Mouse (Mus musculus): Measurements from ENCODE around the gene Syt7. TPM values are rescaled to one million over a fixed set of nuclear protein-coding genes. Genes with fewer than 3 reads are reported as not detected.

The Syt7 gene
- polyA plus RNA-seq, 1 experiment from 2014 or later: 2.1 TPM

DNA sequence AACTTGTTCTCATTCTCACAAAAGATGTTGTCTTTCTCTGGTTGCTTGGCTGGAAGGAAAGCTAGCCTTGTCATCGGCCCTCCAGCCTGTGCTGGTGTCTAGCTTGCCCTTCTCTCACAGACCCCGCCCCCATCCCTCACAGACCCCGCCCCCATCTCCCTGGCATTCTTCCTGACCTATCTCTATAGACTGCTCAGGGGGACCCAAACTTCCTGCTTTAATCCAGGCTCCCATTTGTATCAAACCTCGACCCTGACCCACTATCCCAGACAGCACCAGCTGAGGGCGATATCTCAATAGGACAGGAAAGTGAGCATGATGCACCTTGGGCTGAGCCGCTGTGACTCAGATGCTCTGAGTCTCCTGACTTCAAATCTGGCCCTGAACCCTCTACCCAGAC is 84.9 kb downstream of the Syt7 start:
- Histone ChIP-seq H3K27ac (no peak overlapping the region), H3K36me3 (no peaks in the 10 kb centered on the region), H3K9ac (no peak overlapping the region), H3K4me2 (no peak overlapping the region), H3K27me3 (no peaks in the 10 kb centered on the region), H3K4me3 (no peak overlapping the region), H3K4me1 (0 out of 2 replicates have a peak, but pooled peaks cover 7% of the 10 kb centered on the region), H3K9me3 (no peaks in the 10 kb centered on the region)
- no peak for ATAC-seq (ENCODE audit: borderline replicate concordance, extremely low read depth, low FRiP score, low TSS enrichment)
- WGBS: 19% methylated on average over 6 of the region's 6 CpGs

- no peak overlapping the region for H3K4me3 ChIP-seq
- H3K9me3 ChIP-seq: no peaks in the 10 kb centered on the region
- no peak overlapping the region for H3K9ac ChIP-seq
- H3K36me3 ChIP-seq: no peaks in the 10 kb centered on the region
- H3K4me2 ChIP-seq: no peak overlapping the region
- no peaks in the 10 kb centered on the region for H3K27me3 ChIP-seq
- ATAC-seq (ENCODE audit: borderline replicate concordance, extremely low read depth, low FRiP score, low TSS enrichment): no peak
- no peak overlapping the region for H3K27ac ChIP-seq
- 41% methylated on average over 4 of the region's 4 CpGs for WGBS
- H3K4me1 ChIP-seq: 0 out of 2 replicates have a peak, but pooled peaks cover 5% of the 10 kb centered on the region
Observed at GRCm38 (mm10) chr19:10479541-10479940, 90.7 kb downstream of the Syt7 start.

GRCm38 (mm10) chr19:10482703-10483102 is 93.8 kb downstream of the Syt7 start, which contains the start of gene Ppp1r32:
Gene Ppp1r32, minus strand, starts transcription at chr19:10482928.
- H3K36me3 ChIP-seq: no peaks in the 10 kb centered on the region
- H3K4me2 ChIP-seq: no peak within 1 kb of the TSS
- no peak within 1 kb of the TSS for H3K9ac ChIP-seq
- 28% methylated on average over 6 of the region's 6 CpGs for WGBS
- H3K4me1 ChIP-seq: 0 out of 2 replicates have a peak, but pooled peaks cover 5% of the 10 kb centered on the region
- peak; percentile 60; the same call in 1 of the 2 replicates for ATAC-seq (ENCODE audit: borderline replicate concordance, extremely low read depth, low FRiP score, low TSS enrichment)
- no peaks in the 10 kb centered on the region for H3K27me3 ChIP-seq
- no peak within 1 kb of the TSS for H3K4me3 ChIP-seq
- no peaks in the 10 kb centered on the region for H3K9me3 ChIP-seq
- H3K27ac ChIP-seq: no peak within 1 kb of the TSS

GRCm38 (mm10) chr19:10486264-10486738 is 97.4 kb downstream of the Syt7 start:
- Histone ChIP-seq H3K4me3 (no peak overlapping the region), H3K27ac (no peak overlapping the region), H3K4me1 (0 out of 2 replicates have a peak, but pooled peaks cover 5% of the 10 kb centered on the region), H3K4me2 (no peak overlapping the region), H3K9me3 (no peaks in the 10 kb centered on the region), H3K36me3 (no peaks in the 10 kb centered on the region), H3K27me3 (no peaks in the 10 kb centered on the region), H3K9ac (no peak overlapping the region)
- ATAC-seq (ENCODE audit: borderline replicate concordance, extremely low read depth, low FRiP score, low TSS enrichment): peak; percentile 61; the same call in 1 of the 2 replicates
- 18% methylated on average over 9 of the region's 9 CpGs for WGBS

- H3K27ac ChIP-seq: no peak overlapping the region
- no peaks in the 10 kb centered on the region for H3K9me3 ChIP-seq
- H3K27me3 ChIP-seq: no peaks in the 10 kb centered on the region
- H3K36me3 ChIP-seq: 0 out of 2 replicates have a peak, but pooled peaks cover 11% of the 10 kb centered on the region
- 79% methylated on average over 1 of the region's 1 CpGs for WGBS
- 0 out of 2 replicates have a peak, but pooled peaks cover 3% of the 10 kb centered on the region for H3K4me1 ChIP-seq
- H3K4me2 ChIP-seq: no peak overlapping the region
- no peak overlapping the region for H3K4me3 ChIP-seq
- no peak overlapping the region for H3K9ac ChIP-seq
- ATAC-seq (ENCODE audit: borderline replicate concordance, extremely low read depth, low FRiP score, low TSS enrichment): no peak
Observed at GRCm38 (mm10) chr19:10495670-10496069, 106.8 kb downstream of the Syt7 start.

- Histone ChIP-seq H3K36me3 (peaks cover 20% of the 10 kb centered on the region), H3K9me3 (no peaks in the 10 kb centered on the region), H3K4me3 (no peak overlapping the region), H3K4me2 (no peak overlapping the region), H3K27ac (no peak overlapping the region), H3K4me1 (0 out of 2 replicates have a peak, but pooled peaks cover 3% of the 10 kb centered on the region), H3K27me3 (no peaks in the 10 kb centered on the region), H3K9ac (no peak overlapping the region)
- 64% methylated on average over 2 of the region's 2 CpGs for WGBS
- ATAC-seq (ENCODE audit: borderline replicate concordance, extremely low read depth, low FRiP score, low TSS enrichment): no peak
Observed at GRCm38 (mm10) chr19:10496976-10497375, 108.1 kb downstream of the Syt7 start.

DNA sequence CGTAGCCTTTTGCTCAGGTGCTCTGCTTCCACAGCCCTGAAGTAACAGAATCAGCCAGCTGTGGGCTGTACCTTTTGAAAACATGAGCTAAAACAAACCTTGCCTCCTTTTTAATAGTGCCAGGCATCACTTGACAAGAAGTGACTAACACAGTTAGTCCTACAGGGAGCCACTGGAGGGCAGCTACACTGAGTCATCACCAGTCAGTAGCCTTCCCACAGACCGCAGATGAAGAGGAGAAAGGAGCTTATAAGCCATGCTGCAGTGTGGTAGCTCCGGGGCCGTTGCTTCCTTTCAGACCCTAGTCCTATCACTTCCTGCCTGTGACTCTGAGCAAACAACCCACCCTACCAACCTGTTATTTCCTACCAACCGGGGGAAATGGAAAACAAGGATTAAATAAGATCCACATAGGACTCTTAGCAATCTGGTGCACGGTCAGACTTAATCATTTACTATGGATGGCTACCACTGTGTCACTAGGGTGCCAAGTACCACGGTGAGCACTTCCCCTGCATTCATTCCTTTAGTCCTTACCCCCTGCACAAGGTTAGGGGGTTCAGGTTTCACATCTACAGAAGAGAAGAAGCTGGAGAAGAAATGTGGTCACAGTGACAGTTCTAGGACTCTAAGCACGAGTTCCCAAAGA is 108.7 kb downstream of the Syt7 start:
- Histone ChIP-seq H3K36me3 (peaks cover 24% of the 10 kb centered on the region), H3K27me3 (no peaks in the 10 kb centered on the region), H3K9ac (no peak overlapping the region), H3K9me3 (no peaks in the 10 kb centered on the region), H3K27ac (no peak overlapping the region), H3K4me3 (no peak overlapping the region), H3K4me2 (no peak overlapping the region), H3K4me1 (no peaks in the 10 kb centered on the region)
- WGBS: 50% methylated on average over 8 of the region's 8 CpGs
- ATAC-seq (ENCODE audit: borderline replicate concordance, extremely low read depth, low FRiP score, low TSS enrichment): no peak

- Histone ChIP-seq H3K4me2 (no peak overlapping the region), H3K27me3 (no peaks in the 10 kb centered on the region), H3K4me1 (no peaks in the 10 kb centered on the region), H3K9me3 (no peaks in the 10 kb centered on the region), H3K27ac (no peak overlapping the region), H3K9ac (no peak overlapping the region), H3K4me3 (no peak overlapping the region), H3K36me3 (peaks cover 36% of the 10 kb centered on the region)
- ATAC-seq (ENCODE audit: borderline replicate concordance, extremely low read depth, low FRiP score, low TSS enrichment): no peak
- 73% methylated on average over 8 of the region's 8 CpGs for WGBS
Observed at GRCm38 (mm10) chr19:10500581-10500980, 111.7 kb downstream of the Syt7 start.

GRCm38 (mm10) chr19:10502571-10502970 is 113.7 kb downstream of the Syt7 start:
- H3K4me3 ChIP-seq: no peak overlapping the region
- H3K27me3 ChIP-seq: no peaks in the 10 kb centered on the region
- WGBS: 4% methylated on average over 4 of the region's 4 CpGs
- peaks cover 44% of the 10 kb centered on the region for H3K36me3 ChIP-seq
- H3K27ac ChIP-seq: no peak overlapping the region
- H3K4me2 ChIP-seq: no peak overlapping the region
- H3K4me1 ChIP-seq: no peaks in the 10 kb centered on the region
- H3K9me3 ChIP-seq: no peaks in the 10 kb centered on the region
- 0 out of 2 replicates have a peak, but pooled peaks have one; percentile 49 for ATAC-seq (ENCODE audit: borderline replicate concordance, extremely low read depth, low FRiP score, low TSS enrichment)
- no peak overlapping the region for H3K9ac ChIP-seq

Other genes starting within 250 kb of the Syt7 start
- 101 and 106 TPM in 2 replicates for gene Fads1, start 206.2 kb upstream of the Syt7 start, polyA plus RNA-seq (2015; fragmentation: Nextera tagmentation; extraction: Ambion mirVana)
- gene Tmem258, start 185.1 kb upstream of the Syt7 start, polyA plus RNA-seq (2015; fragmentation: Nextera tagmentation; extraction: Ambion mirVana): 440 and 459 TPM in 2 replicates
- 119 and 120 TPM in 2 replicates for gene Fen1, start 184.9 kb upstream of the Syt7 start, polyA plus RNA-seq (2015; fragmentation: Nextera tagmentation; extraction: Ambion mirVana)
- 5.6 and 6.5 TPM in 2 replicates for gene Myrf, start 148.3 kb upstream of the Syt7 start, polyA plus RNA-seq (2015; fragmentation: Nextera tagmentation; extraction: Ambion mirVana)
- 3.1 and 3.2 TPM in 2 replicates for gene Dagla, start 84.2 kb upstream of the Syt7 start, polyA plus RNA-seq (2015; fragmentation: Nextera tagmentation; extraction: Ambion mirVana)
- 0.79 and 1.1 TPM in 2 replicates for gene Lrrc10b, start 68.4 kb downstream of the Syt7 start, polyA plus RNA-seq (2015; fragmentation: Nextera tagmentation; extraction: Ambion mirVana)
- 0.81 and 0.87 TPM in 2 replicates for gene Ppp1r32, start 93.8 kb downstream of the Syt7 start, polyA plus RNA-seq (2015; fragmentation: Nextera tagmentation; extraction: Ambion mirVana)
- 37.0 and 38.4 TPM in 2 replicates for gene Cpsf7, start 136.2 kb downstream of the Syt7 start, polyA plus RNA-seq (2015; fragmentation: Nextera tagmentation; extraction: Ambion mirVana)
- 56.5 and 56.6 TPM in 2 replicates for gene Sdhaf2, start 137.1 kb downstream of the Syt7 start, polyA plus RNA-seq (2015; fragmentation: Nextera tagmentation; extraction: Ambion mirVana)
- 44.5 and 44.6 TPM in 2 replicates for gene Tmem216, start 167.1 kb downstream of the Syt7 start, polyA plus RNA-seq (2015; fragmentation: Nextera tagmentation; extraction: Ambion mirVana)
- gene Cyb561a3, start 188.1 kb downstream of the Syt7 start, polyA plus RNA-seq (2015; fragmentation: Nextera tagmentation; extraction: Ambion mirVana): 20.4 and 21.7 TPM in 2 replicates
- 39.4 and 40.3 TPM in 2 replicates for gene Tmem138, start 188.3 kb downstream of the Syt7 start, polyA plus RNA-seq (2015; fragmentation: Nextera tagmentation; extraction: Ambion mirVana)
- gene Ddb1, start 216.2 kb downstream of the Syt7 start, polyA plus RNA-seq (2015; fragmentation: Nextera tagmentation; extraction: Ambion mirVana): 369 and 379 TPM in 2 replicates
- gene Tkfc, start 216.6 kb downstream of the Syt7 start, polyA plus RNA-seq (2015; fragmentation: Nextera tagmentation; extraction: Ambion mirVana): 16.1 and 16.2 TPM in 2 replicates
- gene Vwce, start 245.1 kb downstream of the Syt7 start, polyA plus RNA-seq (2015; fragmentation: Nextera tagmentation; extraction: Ambion mirVana): 0.52 and 1.3 TPM in 2 replicates

All from lung, embryonic 15.5 days (tissue).